Mouse (Mus musculus) cerebellum, adult 8-10 months (tissue): ENCODE measurements around the gene 6330403K07Rik.

ENCODE experiments used
- DNase-seq: peaks from one replicate; pipeline ENCODE4 v3.0.0; 2022

6330403K07Rik gene

GRCm38 (mm10) chr11:71033163-71033761 lies at the start of gene 6330403K07Rik:
Gene 6330403K07Rik, minus strand, starts transcription at chr11:71033513.
- no peak for DNase-seq

DNA sequence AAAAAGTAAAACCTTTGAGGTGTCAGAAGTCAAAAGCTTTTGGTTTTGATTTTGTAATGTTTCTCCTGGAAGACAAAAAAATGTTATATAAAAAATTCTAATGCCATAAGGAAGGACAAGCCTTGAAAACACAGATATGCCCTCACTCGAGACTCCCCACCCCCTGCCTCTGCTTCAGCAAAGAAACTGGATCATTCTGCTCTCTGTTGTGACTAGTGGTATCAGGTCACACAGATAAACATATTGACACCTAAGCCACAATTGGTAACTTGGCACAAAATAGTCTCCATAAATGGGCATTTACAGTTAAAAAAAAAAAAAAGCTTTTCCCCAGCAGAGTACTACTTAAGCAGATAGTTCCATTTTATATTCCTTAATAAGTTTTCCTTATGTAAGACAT lies 43.0 kb upstream of the 6330403K07Rik start:
- DNase-seq: no peak

DNA sequence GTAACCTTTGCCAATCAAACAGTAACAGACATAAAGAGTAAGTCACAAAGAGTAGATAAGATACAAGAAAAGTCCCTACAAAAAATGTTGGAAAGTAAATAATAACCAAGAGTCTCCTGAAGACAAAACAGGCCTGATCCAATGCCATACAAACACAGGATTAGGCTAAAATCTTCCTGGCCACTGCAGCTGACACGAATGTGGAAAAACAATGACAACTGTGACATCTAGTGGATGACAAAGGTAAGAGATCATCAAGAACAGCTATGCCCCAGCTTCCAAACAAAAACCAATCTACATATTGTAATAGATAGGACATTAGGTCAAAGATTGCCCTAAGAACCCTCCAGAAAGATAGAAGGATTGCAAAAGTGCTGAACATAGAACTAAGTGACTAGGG lies 19.2 kb upstream of the 6330403K07Rik start:
- DNase-seq: no peak

GRCm38 (mm10) chr11:71039526-71040298 lies 6.4 kb upstream of the 6330403K07Rik start:
- DNase-seq: no peak

DNA sequence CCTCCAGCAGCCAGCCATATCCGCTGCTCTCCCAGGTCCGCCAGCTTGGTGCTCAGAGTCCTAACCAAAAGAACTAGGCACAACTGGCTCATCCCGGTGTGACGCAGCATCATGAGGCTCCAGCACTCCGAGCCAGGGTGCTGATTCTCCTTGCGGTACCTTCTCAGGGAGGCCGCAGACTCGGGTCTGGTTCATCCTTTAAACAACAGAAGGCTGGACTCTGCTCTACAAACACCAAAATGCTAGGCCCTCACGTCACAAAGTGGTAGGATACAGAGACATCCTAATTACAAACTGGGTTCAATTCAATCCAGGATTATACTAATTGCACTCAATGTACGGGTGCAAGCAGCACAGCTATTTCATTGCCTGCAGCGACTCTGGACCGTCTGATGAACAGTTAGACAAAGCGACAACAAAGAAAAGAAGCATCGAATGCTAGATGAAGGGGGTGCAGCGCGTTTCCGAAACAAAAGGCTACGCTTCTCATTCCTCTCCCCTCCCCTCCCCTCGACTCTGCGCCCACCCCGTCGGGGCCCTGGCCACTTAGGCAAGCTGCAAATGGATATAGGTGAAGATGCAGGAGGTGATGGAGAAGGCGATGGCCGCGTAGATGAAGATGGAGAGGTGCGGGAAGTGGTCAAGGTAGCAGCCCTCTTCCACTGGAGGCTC lies 686 bp downstream of the 6330403K07Rik start:
- DNase-seq: no peak

DNA sequence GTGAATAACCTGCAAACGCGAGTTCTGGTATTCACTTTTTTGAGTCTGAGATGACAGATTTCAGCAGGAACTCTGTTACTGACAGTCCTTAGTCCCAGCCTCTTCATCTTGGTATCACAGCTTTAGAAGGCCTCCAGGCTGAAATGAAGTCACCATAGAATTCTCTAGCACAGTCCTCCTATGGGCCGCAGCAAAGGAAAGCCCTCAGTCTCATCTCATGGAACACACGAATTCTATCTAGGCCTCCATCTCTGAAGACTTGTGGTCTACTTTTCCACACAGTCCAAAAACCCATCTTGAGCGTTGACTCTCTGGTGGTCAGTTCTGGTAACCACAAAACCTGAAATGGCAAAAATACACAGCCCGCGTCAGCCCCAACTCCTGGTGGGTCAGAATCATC lies 1.2 kb downstream of the 6330403K07Rik start:
- no peak for DNase-seq

DNA sequence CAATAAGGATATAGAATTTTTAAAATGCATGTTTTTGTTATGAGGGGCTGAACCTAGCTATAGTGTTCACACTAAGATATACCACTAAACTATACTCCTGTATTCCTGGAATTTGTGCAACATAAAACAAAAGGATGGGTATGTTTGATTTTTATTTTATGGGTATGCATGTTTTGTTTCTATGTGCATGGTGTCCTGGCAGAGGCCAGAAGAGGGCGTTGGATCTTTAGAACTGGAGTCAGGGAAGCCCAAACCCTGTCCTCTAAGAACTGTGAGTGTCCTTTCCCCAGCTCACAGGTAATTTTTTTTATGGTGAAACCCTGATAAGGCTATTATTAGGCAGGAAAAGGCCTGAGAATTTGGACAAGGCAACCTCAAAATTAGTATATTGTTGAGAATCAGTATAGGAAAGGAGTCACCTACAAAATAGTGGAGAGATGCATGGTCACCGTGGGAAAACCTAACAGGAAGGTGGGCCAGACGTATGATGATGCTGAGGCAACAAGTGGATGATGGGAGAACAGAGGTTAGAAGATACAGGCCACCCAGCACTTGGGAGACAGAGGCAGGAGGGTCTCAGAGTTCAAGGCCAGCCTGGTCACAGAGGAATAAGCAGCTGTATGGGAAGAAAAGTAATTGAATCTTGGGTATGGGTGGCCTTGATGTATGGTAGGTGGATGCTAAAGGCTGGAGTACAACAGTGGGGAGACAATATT lies 3.8 kb downstream of the 6330403K07Rik start:
- DNase-seq: no peak

GRCm38 (mm10) chr11:71028280-71028679 lies 5.0 kb downstream of the 6330403K07Rik start:
- no peak for DNase-seq

- peak; percentile 97 for DNase-seq
These were observed 13.9 kb downstream of the 6330403K07Rik start, which contains the start of the genes Mis12 and Derl2 for GRCm38 (mm10) chr11:71019201-71020068. Gene Mis12, plus strand, starts transcription at chr11:71019611. Gene Derl2, minus strand, starts transcription at chr11:71019841.

DNA sequence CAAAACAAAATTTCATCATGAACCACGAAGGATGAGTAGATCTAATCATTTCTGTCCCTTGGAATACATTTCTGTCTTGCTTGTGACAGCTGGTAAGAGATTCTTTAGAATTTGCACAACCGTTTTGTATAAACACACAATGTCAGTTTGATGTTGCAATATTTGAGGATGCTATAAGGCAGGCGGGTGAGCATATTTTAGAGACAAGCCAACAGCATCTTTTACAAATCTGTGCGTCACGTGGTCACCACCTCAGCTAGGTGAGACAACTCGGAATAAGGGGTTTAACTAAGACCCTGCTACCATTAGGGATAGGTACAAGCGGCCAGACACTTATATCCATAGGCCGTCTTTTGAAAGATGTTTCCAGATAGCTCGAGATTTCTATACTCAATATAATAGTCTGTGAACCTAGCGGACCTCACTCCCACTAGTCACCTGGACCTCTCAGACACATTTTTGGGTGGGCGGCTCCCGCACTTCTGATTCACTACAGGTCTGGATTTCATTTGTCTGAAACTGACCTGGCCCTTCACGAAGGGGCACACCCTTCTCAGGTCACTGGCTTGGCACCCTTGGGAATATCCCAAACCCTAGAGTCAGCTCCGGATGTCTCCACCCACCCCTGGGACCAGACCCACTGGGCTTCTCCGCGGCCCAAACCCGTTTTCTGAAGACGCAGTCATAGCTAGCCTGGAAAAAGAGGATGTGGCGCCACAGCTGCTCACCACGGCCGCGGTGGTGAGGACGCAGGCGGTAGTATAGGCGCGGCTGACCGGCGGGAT lies 14.7 kb downstream of the 6330403K07Rik start:
- DNase-seq: no peak

GRCm38 (mm10) chr11:71017051-71017450 lies 16.3 kb downstream of the 6330403K07Rik start:
- no peak for DNase-seq

- no peak for DNase-seq
These were observed 20.6 kb downstream of the 6330403K07Rik start for GRCm38 (mm10) chr11:71012743-71013142.

GRCm38 (mm10) chr11:71008321-71008720 lies 25.0 kb downstream of the 6330403K07Rik start:
- no peak for DNase-seq

- DNase-seq: no peak
These were observed 25.5 kb downstream of the 6330403K07Rik start for GRCm38 (mm10) chr11:71007831-71008230.

- DNase-seq: no peak
These were observed 26.3 kb downstream of the 6330403K07Rik start for GRCm38 (mm10) chr11:71007026-71007425.

DNA sequence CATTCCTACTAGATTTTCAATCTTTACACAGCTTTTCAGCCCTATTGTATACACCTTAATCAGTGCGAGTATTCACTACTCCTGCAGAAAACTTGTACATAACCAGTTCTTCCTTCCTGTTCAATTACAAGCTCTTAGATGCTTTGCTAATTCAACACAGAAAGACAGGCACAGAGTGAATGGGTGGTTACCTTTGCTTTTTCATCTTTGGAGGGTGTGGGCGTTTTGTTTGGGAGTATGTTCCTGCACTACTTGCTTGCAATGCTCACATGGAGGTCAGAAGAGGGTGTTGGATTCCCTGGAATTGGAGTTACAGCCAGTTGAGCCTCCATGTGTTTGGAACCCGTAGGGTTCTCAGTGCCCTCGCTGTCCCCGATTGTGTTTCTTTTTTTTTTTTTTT lies 28.3 kb downstream of the 6330403K07Rik start:
- DNase-seq: no peak

- DNase-seq: peak; percentile 95
These were observed 29.0 kb downstream of the 6330403K07Rik start, which contains the start of gene Dhx33 for GRCm38 (mm10) chr11:71004316-71004773. Gene Dhx33, minus strand, starts transcription at chr11:71004437.

DNA sequence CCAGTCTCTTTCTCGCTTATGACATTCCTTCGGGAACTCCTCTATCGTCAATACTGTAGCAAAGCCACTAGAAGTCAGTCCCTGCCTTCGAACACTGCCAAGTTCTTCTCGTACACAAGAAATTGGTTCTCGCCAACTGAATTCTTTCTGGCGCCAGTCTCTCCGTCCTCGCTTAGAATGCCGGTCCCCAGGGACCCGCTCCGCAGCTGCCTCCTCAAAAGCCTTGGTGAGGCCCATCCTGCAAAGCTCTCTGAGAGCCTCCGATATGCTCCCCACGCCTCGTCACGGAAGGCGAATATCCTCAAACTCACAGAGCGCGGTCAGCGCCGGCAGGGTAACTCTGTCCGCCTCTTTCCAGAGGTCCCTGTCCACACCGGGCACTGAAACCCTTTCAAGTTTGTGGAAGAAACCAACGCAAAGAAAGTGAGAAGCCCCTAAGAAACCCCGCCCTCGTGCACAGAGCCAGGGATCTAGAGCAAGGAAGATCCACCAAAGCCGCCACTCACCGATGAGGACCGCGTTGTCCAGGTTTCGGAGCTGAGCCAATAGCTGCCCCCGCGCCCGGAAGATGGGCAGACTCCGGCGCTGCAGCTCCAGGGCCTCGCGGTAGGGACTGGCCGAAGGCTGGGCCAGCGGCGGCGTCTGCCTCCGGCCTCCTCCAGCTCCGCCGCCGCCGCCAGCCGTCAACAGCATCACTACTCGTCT lies 29.6 kb downstream of the 6330403K07Rik start:
- no peak for DNase-seq

DNA sequence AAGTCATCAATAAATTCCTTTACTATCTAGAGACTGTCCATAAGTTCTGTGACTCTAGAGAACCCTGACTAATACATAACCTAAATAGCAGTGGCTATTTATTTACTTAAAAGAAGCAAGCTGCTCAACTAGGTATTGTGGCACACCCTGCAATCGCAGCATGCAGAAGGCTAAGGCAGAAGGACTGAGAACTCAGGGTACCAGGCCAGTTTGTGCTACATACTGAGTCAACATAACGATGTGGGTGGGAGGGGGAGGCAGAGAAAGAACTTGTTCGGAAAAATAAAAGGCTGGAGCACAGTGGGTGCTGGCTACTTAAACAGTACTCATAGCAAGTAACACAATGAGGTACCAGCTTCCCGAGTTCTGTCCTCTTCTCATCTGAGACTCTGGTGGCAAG lies 32.1 kb downstream of the 6330403K07Rik start:
- DNase-seq: no peak

- DNase-seq: peak; percentile 95
These were observed 50.6 kb downstream of the 6330403K07Rik start, which contains the start of gene C1qbp for GRCm38 (mm10) chr11:70982557-70983228. Gene C1qbp, minus strand, starts transcription at chr11:70983026.
